Mouse (Mus musculus) lung, adult 2 months (tissue): Measurements from ENCODE around the gene Lrrtm4.

Source experiments
- CTCF ChIP-seq: fragments of 200-500 bp; IDR thresholded peaks from 2 replicates; pipeline ENCODE4 v1.5.1; 2011; ENCODE audit warnings: mild to moderate bottlenecking, low read length, control low read depth; ENCODE audit not compliant: insufficient read depth
- POLR2A ChIP-seq: fragments of 200-500 bp; IDR thresholded peaks from 2 replicates; pipeline ENCODE4 v1.6.1; 2011; ENCODE audit warnings: low read depth, mild to moderate bottlenecking, control low read depth, low read length, borderline replicate concordance; ENCODE audit errors: extremely low read depth

DNA sequence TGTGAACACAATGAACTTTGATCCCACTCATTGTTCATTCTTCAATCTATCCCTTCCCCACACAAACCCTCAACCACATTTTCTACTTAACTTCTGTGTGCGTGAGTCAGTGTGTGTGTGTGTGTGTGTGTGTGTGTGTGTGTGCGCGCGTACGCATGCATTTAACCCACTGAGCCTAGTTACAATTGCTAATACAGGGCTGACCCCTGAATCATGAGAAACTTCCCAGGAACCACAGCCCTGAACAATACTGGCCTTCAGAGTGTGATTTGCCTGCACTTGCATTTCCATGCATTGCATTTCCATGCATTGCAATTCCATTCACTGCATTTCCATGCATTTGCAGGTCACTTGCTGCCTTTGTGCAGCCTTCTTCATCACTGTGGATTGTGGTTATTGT is 701.8 kb downstream of the Lrrtm4 start:
- TF ChIP-seq CTCF (no peak), POLR2A (no peak)
